Comparison of ENCODE assay signal across 7 mouse cellular contexts in genomic region chr1:45765678-45766077, GRCm38 (mm10). TPM values are rescaled to one million over a fixed set of nuclear protein-coding genes. Genes with fewer than 3 reads are reported as not detected.
DNase-seq lines count a peak whose midpoint lies in the region; ATAC-seq and TF ChIP-seq lines count a peak whose summit lies in the region.

No protein-coding gene starts in this region.

- H3K9me3 ChIP-seq in embryonic facial prominence, embryonic 10.5 days = peaks cover 12% of the 10 kb centered on the region; the same call in 1 of the 2 replicates
- H3K9me3 ChIP-seq in heart, postnatal 0 days (replicated peaks; ENCODE audit: control insufficient read depth, low read length) = no peaks in the 10 kb centered on the region
- no peaks in the 10 kb centered on the region for H3K9me3 ChIP-seq in lung, embryonic 14.5 days (ENCODE audit: low read depth, low read length)

- H3K9ac ChIP-seq in heart, postnatal 0 days (replicated peaks; ENCODE audit: low read depth, low read length) = no peak overlapping the region
- H3K9ac ChIP-seq in lung, embryonic 14.5 days = no peak overlapping the region

- peaks cover 5% of the 10 kb centered on the region for H3K36me3 ChIP-seq in embryonic facial prominence, embryonic 10.5 days (replicated peaks)
- no peaks in the 10 kb centered on the region for H3K36me3 ChIP-seq in heart, postnatal 0 days (replicated peaks; ENCODE audit: control insufficient read depth, insufficient read depth, low read length)
- no peaks in the 10 kb centered on the region for H3K36me3 ChIP-seq in lung, embryonic 14.5 days (ENCODE audit: insufficient read depth)

- no peak overlapping the region for H3K4me3 ChIP-seq in embryonic facial prominence, embryonic 10.5 days
- H3K4me3 ChIP-seq in heart, postnatal 0 days (ENCODE audit: low read depth, low read length) = no peak overlapping the region
- no peak overlapping the region for H3K4me3 ChIP-seq in lung, embryonic 14.5 days (ENCODE audit: low read depth, low read length)
- H3K4me3 ChIP-seq in layer of hippocampus, adult 2 months = no peak overlapping the region

- H3K27me3 ChIP-seq in embryonic facial prominence, embryonic 10.5 days (replicated peaks; ENCODE audit: low read depth, poor library complexity, severe bottlenecking) = no peaks in the 10 kb centered on the region
- H3K27me3 ChIP-seq in heart, postnatal 0 days (ENCODE audit: control insufficient read depth, insufficient read depth, low read length) = no peaks in the 10 kb centered on the region
- no peaks in the 10 kb centered on the region for H3K27me3 ChIP-seq in lung, embryonic 14.5 days (ENCODE audit: insufficient read depth, low read length)

- peak; percentile 20; the same call in 1 of the 2 replicates for ATAC-seq in heart, postnatal 0 days (ENCODE audit: insufficient read depth, low read depth)
- ATAC-seq in lung, embryonic 14.5 days (ENCODE audit: insufficient read depth) = peak; percentile 92

- TF ChIP-seq CTCF in heart, postnatal 0 days (IDR thresholded peaks at IDR 0.05; ENCODE audit: low read depth) = no peak
- no peak for TF ChIP-seq CTCF in lung, embryonic 14.5 days (IDR thresholded peaks at IDR 0.05; ENCODE audit: low read depth)
- no peak for TF ChIP-seq CTCF in layer of hippocampus, adult 2 months (conservative IDR thresholded peaks at IDR 0.05)

- H3K4me2 ChIP-seq in heart, postnatal 0 days (ENCODE audit: low read depth, low read length) = no peak overlapping the region
- no peak overlapping the region for H3K4me2 ChIP-seq in lung, embryonic 14.5 days

- peak overlapping the region; percentile 70 for H3K27ac ChIP-seq in embryonic facial prominence, embryonic 10.5 days (replicated peaks)
- peak overlapping the region; percentile 38; the same call in 1 of the 2 replicates for H3K27ac ChIP-seq in heart, postnatal 0 days (ENCODE audit: low read depth)
- peak overlapping the region; percentile 48 for H3K27ac ChIP-seq in lung, embryonic 14.5 days (ENCODE audit: low read depth)
- no peak overlapping the region for H3K27ac ChIP-seq in layer of hippocampus, adult 2 months

- DNase-seq in NIH3T3 (ENCODE audit: low read depth) (peak; percentile 94), MN1 (ENCODE audit: low spot score) (no peak)
- DNase-seq in embryonic facial prominence, embryonic 10.5 days (ENCODE audit: low spot score) = peak; percentile 67
- peak; percentile 25 for DNase-seq in heart, postnatal 0 days (ENCODE audit: low spot score)
- peak; percentile 97 for DNase-seq in lung, embryonic 14.5 days
- DNase-seq in testis, postnatal 10 days (ENCODE audit: low spot score) = no peak
- no peak for DNase-seq in layer of hippocampus, adult 2 months (ENCODE audit: low spot score in 2 of 2)

- TF ChIP-seq EP300 in heart, postnatal 0 days (IDR thresholded peaks at IDR 0.05; ENCODE audit: low read depth) = no peak

- H3K4me1 ChIP-seq in embryonic facial prominence, embryonic 10.5 days = peaks cover 35% of the 10 kb centered on the region
- no peaks in the 10 kb centered on the region for H3K4me1 ChIP-seq in heart, postnatal 0 days (ENCODE audit: control insufficient read depth, insufficient read depth)
- peaks cover 7% of the 10 kb centered on the region for H3K4me1 ChIP-seq in lung, embryonic 14.5 days (ENCODE audit: insufficient read depth)

- 28% methylated on average over 4 of the region's 4 CpGs for WGBS in embryonic facial prominence, embryonic 10.5 days
- WGBS in heart, postnatal 0 days = 62% methylated on average over 4 of the region's 4 CpGs
- 27% methylated on average over 4 of the region's 4 CpGs for WGBS in lung, embryonic 14.5 days

RNA-seq across cellular contexts. Expression of gene Wdr75, which starts 29.3 kb away (rescaled TPM):
- 96.0 and 103 TPM in 2 replicates for polyA plus RNA-seq in embryonic facial prominence, embryonic 10.5 days (2016; fragmentation: Nextera tagmentation; extraction: Ambion mirVana)
- 99.0 and 178 TPM in 2 replicates for total RNA-seq in heart, postnatal 0 days (2014; rRNA removed; ENCODE audit: low replicate concordance)
- 21.1 and 23.2 TPM in 2 replicates for polyA plus RNA-seq in heart, postnatal 0 days (2015; fragmentation: Nextera tagmentation; extraction: Ambion mirVana)
- 88.4 and 96.9 TPM in 2 replicates for polyA plus RNA-seq in lung, embryonic 14.5 days (2014; fragmentation: Nextera tagmentation; extraction: Ambion mirVana)
- total RNA-seq in layer of hippocampus, adult 2 months (2021) = 10 to 100 TPM; 41.1 to 44.8 TPM

Comparison
In these comparisons a context has a peak if more than half of its experiments do, and no peak if none do; other contexts are left out.
1. DNase-seq: peak in NIH3T3 (single experiment), embryonic facial prominence, embryonic 10.5 days (single experiment), heart, postnatal 0 days (single experiment) and lung, embryonic 14.5 days (single experiment); none in MN1 (single experiment), testis, postnatal 10 days (single experiment) and layer of hippocampus, adult 2 months (0 of 2).